Mouse (Mus musculus) CD4-positive helper T cell, adult 2 months (primary cell): ENCODE data around the gene Phc2.

ENCODE experiments used
- DNase-seq: peaks from one replicate; pipeline ENCODE4 v3.0.0-alpha.2; 2012; ENCODE audit warnings: low read depth, missing footprints, low spot score

Phc2 gene

GRCm38 (mm10) chr4:128654505-128655381 is at the start of gene Phc2:
Gene Phc2, plus strand, starts transcription at chr4:128654702.
- DNase-seq: peak; percentile 92

GRCm38 (mm10) chr4:128606586-128606985 is 47.9 kb upstream of the Phc2 start:
- DNase-seq: no peak

DNA sequence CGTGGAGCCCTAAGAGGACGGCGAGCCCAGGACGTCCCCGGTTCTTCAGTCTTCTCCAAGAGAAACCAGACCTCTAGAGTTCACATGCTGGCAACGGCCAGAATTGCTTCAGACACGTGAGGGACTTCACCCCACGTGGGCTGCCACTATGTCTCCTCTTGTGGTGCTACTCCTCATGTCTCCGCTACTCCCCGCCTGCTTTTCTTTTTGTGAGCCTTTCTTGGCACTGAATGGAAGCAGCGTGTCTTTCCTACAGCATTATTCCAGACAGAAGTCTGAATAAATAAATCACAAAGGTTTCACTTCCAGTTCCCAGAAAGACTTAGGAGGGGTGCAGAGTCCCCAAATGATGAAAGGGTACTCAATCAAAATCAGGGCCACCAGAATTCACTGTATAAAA is 46.8 kb upstream of the Phc2 start:
- no peak for DNase-seq

GRCm38 (mm10) chr4:128609276-128609924 is 45.1 kb upstream of the Phc2 start:
- no peak for DNase-seq

DNA sequence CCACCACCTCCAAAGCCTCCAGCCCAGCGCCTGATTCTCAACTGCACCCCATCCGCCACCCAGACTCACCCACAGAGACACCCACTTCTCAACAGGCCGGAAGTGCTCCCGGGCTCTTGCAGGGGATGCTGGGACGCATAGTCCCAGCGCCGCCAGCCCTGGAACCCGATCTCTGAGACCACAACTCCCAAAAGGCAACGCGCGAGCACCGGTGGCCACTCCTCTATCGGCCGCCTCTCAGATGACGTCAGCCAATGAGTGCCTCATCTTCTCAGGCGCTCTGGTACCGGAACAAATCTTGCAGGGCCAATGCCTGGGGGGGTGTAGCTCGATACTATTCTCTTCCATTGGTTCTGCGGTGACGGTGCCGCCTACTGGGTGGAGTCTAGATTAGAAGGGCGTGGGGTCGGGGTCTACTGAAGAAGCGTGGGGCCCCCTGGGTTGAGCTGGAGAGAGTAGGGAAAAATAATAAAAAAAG is 44.5 kb upstream of the Phc2 start, which contains the start of gene Zscan20:
TSS of gene Zscan20 (minus strand) at position 174 of the 478 bp plus-strand sequence.
- DNase-seq: peak; percentile 98

DNA sequence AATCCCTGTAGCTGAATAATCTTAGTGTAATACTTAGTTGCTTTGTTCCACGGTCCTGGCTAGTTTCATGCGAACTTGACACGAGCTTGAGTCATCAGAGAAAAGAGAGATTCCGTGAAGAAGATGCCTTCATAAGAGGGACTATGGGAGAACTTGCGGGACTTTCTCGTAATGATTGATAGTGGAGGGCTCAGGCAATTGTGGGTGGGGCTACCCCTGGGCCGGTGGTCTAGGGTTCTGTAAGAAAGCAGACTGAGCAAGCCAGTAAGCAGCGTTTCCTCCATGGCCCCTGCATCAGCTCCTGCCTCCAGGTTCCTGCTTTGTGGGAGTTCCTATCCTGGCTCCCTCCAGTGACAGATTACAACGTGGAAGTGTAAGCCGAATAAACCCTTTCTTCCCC is 43.8 kb upstream of the Phc2 start:
- DNase-seq: peak; percentile 9

DNA sequence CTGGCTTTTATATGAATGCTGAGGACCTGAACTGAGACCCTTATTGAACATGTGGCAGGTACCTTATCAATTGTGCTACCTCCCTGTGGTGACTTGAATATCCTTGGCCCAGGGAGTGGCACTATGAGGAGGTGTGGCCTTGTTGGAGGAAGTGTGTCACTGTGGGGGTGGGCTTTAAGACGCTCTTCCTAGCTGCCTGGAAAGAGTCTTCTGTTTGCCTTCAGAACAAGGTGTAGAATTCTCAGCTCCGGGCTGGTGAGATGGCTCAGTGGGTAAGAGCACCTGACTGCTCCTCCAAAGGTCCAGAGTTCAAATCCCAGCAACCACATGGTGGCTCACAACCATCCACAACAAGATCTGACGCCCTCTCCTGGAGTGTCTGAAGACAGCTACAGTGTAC is 42.8 kb upstream of the Phc2 start:
- DNase-seq: peak; percentile 11

- DNase-seq: peak; percentile 62
Measured at GRCm38 (mm10) chr4:128613326-128613725, 41.2 kb upstream of the Phc2 start.

- no peak for DNase-seq
Measured at GRCm38 (mm10) chr4:128615761-128616160, 38.7 kb upstream of the Phc2 start.

- peak; percentile 35 for DNase-seq
Measured at GRCm38 (mm10) chr4:128617363-128618120, 37.0 kb upstream of the Phc2 start.

DNA sequence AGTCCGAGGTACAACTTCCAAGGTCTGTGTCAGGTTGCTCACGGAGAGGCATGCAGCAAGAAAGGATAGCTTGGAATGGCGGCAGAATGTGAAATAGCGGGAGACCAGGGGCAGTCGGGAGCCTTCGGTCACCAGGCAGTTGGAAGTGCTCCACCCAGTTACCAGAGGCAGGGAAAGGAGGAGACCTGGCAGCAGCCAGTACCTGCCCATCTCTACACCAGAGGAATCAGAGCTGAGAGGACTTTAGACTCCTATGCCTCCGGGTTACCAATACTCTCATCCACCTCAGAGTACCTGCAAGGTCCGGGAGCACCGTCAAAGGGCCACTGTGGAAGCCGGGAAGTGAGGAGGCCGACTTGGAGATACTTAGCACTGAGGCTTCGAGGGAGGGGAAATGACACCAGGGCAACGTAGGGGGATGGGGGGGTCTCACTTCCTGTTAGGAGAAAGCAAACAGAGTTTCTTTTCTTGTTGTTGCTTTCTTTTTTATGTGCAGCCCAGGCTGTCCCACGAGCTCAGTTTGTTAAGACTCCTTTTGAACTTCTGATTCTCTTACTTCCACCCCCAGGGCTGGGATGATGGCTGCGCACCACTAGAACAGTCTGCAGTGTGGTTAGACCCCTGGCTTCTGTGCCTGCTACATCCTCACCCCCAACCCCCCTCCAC is 36.1 kb upstream of the Phc2 start, which contains the start of gene Tlr12:
TSS of gene Tlr12 (minus strand) at position 374 of the 666 bp plus-strand sequence.
- peak; percentile 67 for DNase-seq

DNA sequence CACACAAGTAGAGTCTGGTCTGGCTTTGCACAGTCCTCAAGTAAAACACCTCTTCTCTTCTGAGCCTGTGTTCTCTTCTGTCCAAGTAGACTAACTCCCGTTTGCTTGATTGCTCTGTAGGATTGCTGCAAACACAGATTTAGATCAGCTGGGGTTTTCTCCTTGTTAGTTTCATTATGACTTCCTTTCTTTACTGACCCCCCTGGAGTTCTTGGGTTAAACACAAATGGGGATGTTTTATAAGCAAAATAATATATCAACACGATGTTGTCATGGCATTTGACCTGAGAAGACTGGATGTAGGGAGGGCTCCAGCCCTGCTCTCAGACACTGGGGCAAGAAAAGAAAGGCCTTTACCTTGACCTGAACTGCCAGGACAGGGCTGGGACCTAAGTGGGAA is 35.5 kb upstream of the Phc2 start:
- DNase-seq: no peak

DNA sequence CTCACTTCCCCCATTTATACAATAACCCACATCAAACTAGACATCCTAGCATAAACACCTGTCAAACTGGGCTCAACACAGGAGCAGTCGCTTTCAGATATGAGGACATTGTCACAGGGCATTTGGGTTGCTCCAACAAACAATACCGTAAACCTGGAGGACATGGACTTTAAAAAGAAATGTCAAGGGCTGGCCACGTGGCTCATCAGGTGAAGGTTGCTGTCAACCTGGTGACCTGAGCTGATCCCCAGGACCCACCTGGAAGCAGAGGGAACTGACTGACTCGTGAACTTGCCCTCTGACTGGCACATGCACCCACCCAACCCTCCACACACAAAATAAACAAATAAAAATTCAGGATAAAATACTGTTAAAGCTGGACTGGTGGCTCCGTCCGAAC is 33.9 kb upstream of the Phc2 start:
- DNase-seq: no peak

- DNase-seq: no peak
Measured at GRCm38 (mm10) chr4:128621109-128621508, 33.4 kb upstream of the Phc2 start.

DNA sequence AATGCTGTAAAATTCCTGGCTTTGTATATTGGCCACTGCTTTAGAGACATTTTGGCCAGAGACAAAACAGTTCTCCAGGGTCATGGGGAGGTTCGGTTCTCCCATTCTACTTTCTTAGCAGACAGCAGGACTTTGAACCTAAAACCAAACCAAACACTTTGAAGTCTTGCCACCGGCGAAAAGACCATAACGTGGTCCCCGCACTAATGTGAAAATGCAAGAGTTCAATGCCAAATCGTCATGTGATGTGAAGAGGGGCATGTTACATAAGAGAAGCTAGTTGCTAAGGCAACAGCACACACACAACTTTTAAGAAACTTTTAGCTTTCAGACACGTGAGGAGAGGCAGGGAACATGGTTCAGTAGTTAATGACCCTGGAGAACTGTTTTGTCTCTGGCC is 19.1 kb upstream of the Phc2 start:
- no peak for DNase-seq

DNA sequence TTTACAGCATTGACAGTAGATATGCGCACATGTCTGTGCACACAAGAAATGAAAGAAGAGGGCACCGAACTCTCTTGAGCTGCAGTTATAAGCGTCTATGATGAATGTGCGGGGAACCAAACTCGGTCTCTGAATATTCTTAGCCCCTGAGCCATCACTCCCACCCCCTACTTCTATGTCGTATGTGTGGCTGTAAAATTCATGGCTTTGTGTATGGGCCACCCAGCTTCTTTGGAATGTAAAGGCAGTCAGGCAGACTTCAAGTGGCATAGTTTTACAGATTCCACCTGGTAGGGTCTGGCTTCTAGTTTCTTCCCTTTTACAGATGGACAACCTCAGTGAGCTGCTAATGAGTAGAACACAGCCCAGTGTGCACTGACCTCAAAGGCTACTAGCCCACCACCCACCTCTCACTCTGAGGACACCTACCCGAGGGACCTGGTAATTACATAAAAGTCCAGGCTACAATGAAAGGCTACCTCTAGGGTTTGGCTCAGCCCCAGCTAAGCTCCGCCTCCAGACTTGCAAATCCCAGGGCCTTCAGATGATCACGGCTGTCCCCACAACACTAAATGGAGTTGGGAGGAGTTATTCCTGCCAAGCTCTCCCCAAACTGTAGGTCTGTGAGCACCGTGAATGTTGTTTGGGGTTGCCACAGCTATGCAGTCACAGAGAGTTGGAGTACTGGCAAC is 18.5 kb upstream of the Phc2 start:
- no peak for DNase-seq

- no peak for DNase-seq
Measured at GRCm38 (mm10) chr4:128637250-128637649, 17.3 kb upstream of the Phc2 start.

DNA sequence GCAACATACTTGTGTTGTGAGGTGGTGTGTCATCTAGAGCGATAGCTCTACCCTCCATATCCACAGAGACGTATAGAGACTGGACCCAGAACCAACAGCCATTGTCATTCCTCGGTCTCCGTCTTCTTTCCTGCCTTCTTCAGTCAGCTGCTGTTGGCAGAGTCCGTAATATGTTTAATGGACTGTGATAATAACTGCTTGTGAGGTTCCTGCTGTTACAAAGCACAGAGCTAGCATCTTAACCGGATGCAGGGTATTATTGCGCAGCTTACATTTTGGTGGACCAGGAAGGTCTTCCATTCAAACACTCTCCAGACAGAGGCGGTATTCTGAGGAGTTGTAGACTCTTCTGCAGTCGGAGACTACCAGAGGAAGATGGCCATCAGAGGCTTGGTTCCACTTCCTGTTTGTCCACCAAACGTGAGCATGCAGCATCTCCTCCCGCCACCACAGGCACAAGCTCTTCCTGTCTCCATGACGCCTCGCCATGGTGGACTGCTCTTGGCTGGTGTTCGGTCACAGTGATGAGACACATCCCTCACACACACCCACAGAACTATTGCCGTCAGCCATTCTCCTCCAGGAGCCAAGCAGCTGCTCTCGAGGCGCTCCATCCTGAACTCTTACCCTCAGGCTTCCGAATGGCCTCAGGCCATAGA is 16.1 kb upstream of the Phc2 start:
- no peak for DNase-seq

DNA sequence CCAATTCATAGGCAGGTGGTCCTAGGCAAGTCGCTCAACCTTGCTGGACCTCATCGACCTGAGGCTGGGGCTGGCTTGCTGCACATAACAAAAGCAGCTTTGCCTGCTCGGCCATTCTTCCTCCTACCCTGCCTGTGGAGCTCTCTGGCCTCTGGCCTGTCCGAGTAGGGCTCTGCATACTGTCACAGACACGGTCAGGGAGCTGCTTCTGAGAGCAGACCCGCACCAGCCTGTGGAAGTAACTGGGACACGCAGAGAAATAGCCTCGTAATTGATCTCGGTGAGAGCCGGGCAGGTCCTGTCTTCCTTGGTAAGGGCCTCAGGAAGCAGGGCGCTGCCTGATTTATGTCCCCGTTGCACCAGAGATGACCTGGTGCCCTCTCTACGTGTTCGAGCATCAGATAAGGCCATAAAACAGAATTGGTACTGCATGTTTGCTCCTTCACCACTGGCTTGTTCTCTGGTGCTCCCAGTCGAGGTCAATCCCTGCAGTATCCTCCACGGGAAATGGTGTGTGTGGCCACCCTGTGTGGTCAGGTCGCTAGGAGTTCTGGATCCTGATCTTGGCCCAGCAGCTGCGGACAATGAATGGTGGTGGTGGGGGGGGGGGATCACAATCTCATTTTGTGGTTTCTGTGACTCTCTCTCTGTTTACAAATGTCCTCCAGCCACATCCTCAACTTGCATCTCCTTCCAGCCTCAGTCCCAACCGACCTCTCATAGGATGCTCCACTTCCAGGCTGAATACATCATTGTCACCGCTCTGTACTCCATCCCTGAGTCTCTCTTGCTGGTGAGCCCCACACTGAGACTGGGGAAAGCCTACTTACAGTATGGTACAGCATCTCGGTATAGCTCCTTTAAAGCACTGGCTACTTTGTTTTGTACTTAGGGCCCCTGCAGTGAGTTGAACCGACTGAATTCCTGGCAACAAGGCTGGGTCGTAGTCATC is 12.5 kb upstream of the Phc2 start:
- no peak for DNase-seq
